ENCODE assay signal across 9 mouse cellular contexts in genomic region chr10:68356973-68357372, GRCm38 (mm10).
A peak's percentile ranks its signal among the peaks of the same experiment; 100 is the strongest.
DNase-seq lines count a peak whose midpoint lies in the region; ATAC-seq and TF ChIP-seq lines count a peak whose summit lies in the region.
"Had no signal": no experiment of that assay in that cellular context is flagged by ENCODE, and none has a peak within 500 bp of the region (broad histone marks: within the 10 kb centered on the region; RNA-seq: fewer than 3 reads in every experiment).

No protein-coding gene starts in this region.

- H3K4me3 ChIP-seq in embryonic fibroblast, embryonic 13.5 days (ENCODE audit: insufficient read depth, low read length): no peak overlapping the region
- H3K4me3 ChIP-seq in limb, embryonic 14.5 days (replicated peaks; ENCODE audit: low read length): no peak overlapping the region
- H3K4me3 ChIP-seq: neural tube, embryonic 12.5 days had no signal

- TF ChIP-seq POLR2A in embryonic fibroblast, embryonic 13.5 days (IDR thresholded peaks at IDR 0.05; ENCODE audit: low read depth, low read length): no peak
- no peak for TF ChIP-seq POLR2A in limb, embryonic 14.5 days (IDR thresholded peaks at IDR 0.05; ENCODE audit: borderline replicate concordance, extremely low read depth, insufficient read depth, insufficient read length)

- peak; percentile 41 for DNase-seq in adrenal gland, adult 2 months
- no peak for DNase-seq in adrenal gland, postnatal 4 days (ENCODE audit: low spot score in 2 of 2)
- peak; percentile 31 to 34 for DNase-seq in right cerebral cortex, postnatal 10 days (ENCODE audit: low spot score in 2 of 2)
- no peak for DNase-seq in right cerebral cortex, postnatal 25 days
- DNase-seq in limb, embryonic 14.5 days (ENCODE audit: low spot score): peak; percentile 58
- no peak for DNase-seq in gastrocnemius, adult 8-10 months (ENCODE audit: low spot score in 2 of 2)
- DNase-seq in ovary, postnatal 10 days (ENCODE audit: low spot score): no peak

- no peak overlapping the region for H3K4me2 ChIP-seq in limb, embryonic 14.5 days (replicated peaks; ENCODE audit: low read depth, low read length, severe bottlenecking)
- H3K4me2 ChIP-seq: neural tube, embryonic 12.5 days had no signal

- ATAC-seq in limb, embryonic 14.5 days (ENCODE audit: low FRiP score, low read depth): peak; percentile 36; the same call in 1 of the 2 replicates

- H3K27ac ChIP-seq in embryonic fibroblast, embryonic 13.5 days (ENCODE audit: insufficient read depth, low read length): peak overlapping the region; percentile 69
- peak overlapping the region; percentile 66 for H3K27ac ChIP-seq in limb, embryonic 14.5 days (replicated peaks; ENCODE audit: low read depth, low read length)
- H3K27ac ChIP-seq: neural tube, embryonic 12.5 days had no signal

- H3K9ac ChIP-seq in limb, embryonic 14.5 days (ENCODE audit: low read depth, low read length, severe bottlenecking): no peak overlapping the region
- H3K9ac ChIP-seq: neural tube, embryonic 12.5 days had no signal

- WGBS in limb, embryonic 14.5 days: 1% methylated on average over 6 of the region's 6 CpGs

- H3K36me3 ChIP-seq in limb, embryonic 14.5 days (ENCODE audit: control insufficient read depth, insufficient read depth, low read length): no peaks in the 10 kb centered on the region
- H3K36me3 ChIP-seq: neural tube, embryonic 12.5 days had no signal

- no peak for TF ChIP-seq CTCF in embryonic fibroblast, embryonic 13.5 days (IDR thresholded peaks at IDR 0.05; ENCODE audit: borderline replicate concordance, insufficient read depth, low read length)

- H3K9me3 ChIP-seq in limb, embryonic 14.5 days (ENCODE audit: control insufficient read depth, low read length): no peaks in the 10 kb centered on the region
- H3K9me3 ChIP-seq: neural tube, embryonic 12.5 days had no signal

- H3K27me3 ChIP-seq in limb, embryonic 14.5 days (ENCODE audit: control insufficient read depth, insufficient read depth, low read length): no peaks in the 10 kb centered on the region
- H3K27me3 ChIP-seq: neural tube, embryonic 12.5 days had no signal

- H3K4me1 ChIP-seq in embryonic fibroblast, embryonic 13.5 days (ENCODE audit: control insufficient read depth, insufficient read depth, low read length): peaks cover 6% of the 10 kb centered on the region
- H3K4me1 ChIP-seq in limb, embryonic 14.5 days (ENCODE audit: control insufficient read depth, insufficient read depth, low read length): peaks cover 26% of the 10 kb centered on the region

Comparison
In these comparisons a context has a peak if more than half of its experiments do, and no peak if none do; other contexts are left out.
1. DNase-seq: peak in adrenal gland, adult 2 months (single experiment), right cerebral cortex, postnatal 10 days (2 of 2) and limb, embryonic 14.5 days (single experiment); none in adrenal gland, postnatal 4 days (0 of 2), right cerebral cortex, postnatal 25 days (single experiment), gastrocnemius, adult 8-10 months (0 of 2) and ovary, postnatal 10 days (single experiment).